Mouse (Mus musculus) kidney, adult 2 months (tissue): ENCODE measurements around the gene Lats2.

Experiments
- CTCF ChIP-seq: fragments of 200-500 bp; conservative IDR thresholded peaks from 2 replicates; pipeline ENCODE4 v1.5.1; 2011; ENCODE audit warnings: low read depth, mild to moderate bottlenecking, control low read depth, low read length, moderate library complexity, mixed read lengths; ENCODE audit not compliant: insufficient read depth, insufficient read length
- POLR2A ChIP-seq: fragments of 200-500 bp; IDR thresholded peaks from one replicate; pipeline ENCODE4 v1.6.1; 2011; ENCODE audit warnings: low read depth, low read length, control low read depth

- TF ChIP-seq CTCF, result no peak
- no peak for TF ChIP-seq POLR2A
Observed at GRCm38 (mm10) chr14:57686647-57687046, 71.5 kb downstream of the Lats2 start.
